Mouse (Mus musculus) testis, adult 2 months (tissue): ENCODE results near the gene Med12l. TPM values are rescaled to one million over a fixed set of nuclear protein-coding genes. Genes with fewer than 3 reads are reported as not detected.
A peak's percentile ranks its signal among the peaks of the same experiment; 100 is the strongest.

ENCODE experiments used
- H3K27ac ChIP-seq: fragments of 200-500 bp; 2 replicates; pipeline ENCODE4 v1.5.1; 2012; ENCODE audit warnings: low read depth, low read length; ENCODE audit not compliant: control insufficient read depth, insufficient read depth
- H3K27me3 ChIP-seq: fragments of 200-500 bp; 2 replicates; pipeline ENCODE4 v1.6.1; 2012; ENCODE audit warnings: mild to moderate bottlenecking, low read length, moderate library complexity; ENCODE audit not compliant: control insufficient read depth, insufficient read depth
- H3K36me3 ChIP-seq: fragments of 200-500 bp; 2 replicates; pipeline ENCODE4 v1.6.1; 2012; ENCODE audit warnings: mild to moderate bottlenecking, low read length; ENCODE audit not compliant: control insufficient read depth, insufficient read depth
- H3K4me1 ChIP-seq: fragments of 200-500 bp; 2 replicates; pipeline ENCODE4 v1.6.1; 2012; ENCODE audit warnings: low read length; ENCODE audit not compliant: control insufficient read depth, insufficient read depth
- H3K4me3 ChIP-seq: fragments of 200-500 bp; 2 replicates; pipeline ENCODE4 v1.5.1; 2012; ENCODE audit warnings: low read depth, mild to moderate bottlenecking, low read length, moderate library complexity, mixed read lengths; ENCODE audit not compliant: control insufficient read depth
- CTCF ChIP-seq: fragments of 200-500 bp; IDR thresholded peaks from 2 replicates; pipeline ENCODE4 v1.5.1; 2012; ENCODE audit warnings: low read depth, mild to moderate bottlenecking, inconsistent platforms, low read length, moderate library complexity; ENCODE audit not compliant: control insufficient read depth, insufficient read depth, insufficient replicate concordance
- POLR2A ChIP-seq: fragments of 200-500 bp; IDR thresholded peaks from 2 replicates; pipeline ENCODE4 v1.6.1; 2012; ENCODE audit warnings: low read depth, mild to moderate bottlenecking, inconsistent platforms, low read length, moderate library complexity; ENCODE audit not compliant: control insufficient read depth
- polyA plus RNA-seq: library from polyadenylated mRNA; depleted of rRNA; stranded (reverse); fragments of >200 nt; gene quantifications from 2 replicates; pipeline ENCODE4 v1.2.3, GENCODE M21; 2012; rRNA removed

Gene Med12l
- polyA plus RNA-seq, 1 experiment: 4.6 TPM

GRCm38 (mm10) chr3:59341647-59342427, 336.2 kb downstream of the Med12l start:
- H3K4me1 ChIP-seq: peaks cover 5% of the 10 kb centered on the region
- no peaks in the 10 kb centered on the region for H3K27me3 ChIP-seq
- no peaks in the 10 kb centered on the region for H3K36me3 ChIP-seq
- no peak overlapping the region for H3K27ac ChIP-seq
- no peak overlapping the region for H3K4me3 ChIP-seq
- TF ChIP-seq POLR2A: no peak
- TF ChIP-seq CTCF: no peak

- no peak overlapping the region for H3K4me3 ChIP-seq
- H3K27ac ChIP-seq: no peak overlapping the region
- no peaks in the 10 kb centered on the region for H3K27me3 ChIP-seq
These were observed 337.4 kb downstream of the Med12l start for GRCm38 (mm10) chr3:59343026-59343425.

GRCm38 (mm10) chr3:59344065-59344905, 338.7 kb downstream of the Med12l start, which contains the start of gene Igsf10:
TSS of gene Igsf10 (minus strand) at chr3:59344394.
- Histone ChIP-seq H3K27ac (no peak within 1 kb of the TSS), H3K4me3 (peak within 1 kb of the TSS; percentile 90)
- no peak for TF ChIP-seq CTCF
- no peak for TF ChIP-seq POLR2A

More at GRCm38 (mm10) chr3:59343026-59343425, 337.4 kb downstream of the Med12l start:
- no peak for TF ChIP-seq POLR2A
- Histone ChIP-seq H3K36me3 (no peaks in the 10 kb centered on the region), H3K4me1 (peaks cover 5% of the 10 kb centered on the region)

GRCm38 (mm10) chr3:59351768-59352167, 346.1 kb downstream of the Med12l start:
- Histone ChIP-seq H3K27me3 (no peaks in the 10 kb centered on the region), H3K4me1 (no peaks in the 10 kb centered on the region), H3K4me3 (no peak overlapping the region), H3K36me3 (no peaks in the 10 kb centered on the region), H3K27ac (no peak overlapping the region)
- TF ChIP-seq CTCF (no peak), POLR2A (no peak)

More at GRCm38 (mm10) chr3:59344065-59344905, 338.7 kb downstream of the Med12l start, which contains the start of gene Igsf10:
- Histone ChIP-seq H3K4me1 (peaks cover 5% of the 10 kb centered on the region), H3K36me3 (no peaks in the 10 kb centered on the region), H3K27me3 (no peaks in the 10 kb centered on the region)

GRCm38 (mm10) chr3:59354156-59354555, 348.5 kb downstream of the Med12l start:
- TF ChIP-seq CTCF (no peak), POLR2A (no peak)
- no peak overlapping the region for H3K27ac ChIP-seq
- H3K27me3 ChIP-seq: no peaks in the 10 kb centered on the region

GRCm38 (mm10) chr3:59360102-59360501, 354.5 kb downstream of the Med12l start:
- no peak overlapping the region for H3K4me3 ChIP-seq
- TF ChIP-seq CTCF: no peak
- TF ChIP-seq POLR2A: no peak
- no peaks in the 10 kb centered on the region for H3K4me1 ChIP-seq
- H3K27me3 ChIP-seq: no peaks in the 10 kb centered on the region
- H3K36me3 ChIP-seq: no peaks in the 10 kb centered on the region
- H3K27ac ChIP-seq: no peak overlapping the region

More at GRCm38 (mm10) chr3:59354156-59354555, 348.5 kb downstream of the Med12l start:
- Histone ChIP-seq H3K4me3 (no peak overlapping the region), H3K4me1 (no peaks in the 10 kb centered on the region), H3K36me3 (no peaks in the 10 kb centered on the region)

GRCm38 (mm10) chr3:59361895-59362294, 356.3 kb downstream of the Med12l start:
- H3K27me3 ChIP-seq: no peaks in the 10 kb centered on the region
- no peaks in the 10 kb centered on the region for H3K36me3 ChIP-seq
- TF ChIP-seq POLR2A: no peak
- TF ChIP-seq CTCF: no peak
- H3K4me3 ChIP-seq: no peak overlapping the region
- H3K27ac ChIP-seq: no peak overlapping the region
- no peaks in the 10 kb centered on the region for H3K4me1 ChIP-seq

Other genes with a start within 250 kb of the Med12l start
- not detected in 2 replicates for gene Mindy4b-ps, start 183.5 kb upstream of the Med12l start, polyA plus RNA-seq
- not detected in 2 replicates for gene Clrn1, start 120.5 kb upstream of the Med12l start, polyA plus RNA-seq
- gene Gpr171, start 96.0 kb downstream of the Med12l start, polyA plus RNA-seq: not detected in 2 replicates
- 0.42 and 0.67 TPM in 2 replicates for gene P2ry14, start 147.8 kb downstream of the Med12l start, polyA plus RNA-seq
- gene Gpr87, start 189.3 kb downstream of the Med12l start, polyA plus RNA-seq: not detected in 2 replicates
- gene P2ry13, start 205.1 kb downstream of the Med12l start, polyA plus RNA-seq: 0.26 and 0.52 TPM in 2 replicates